Mouse (Mus musculus): ENCODE data around the gene Syngr3. TPM values are rescaled to one million over a fixed set of nuclear protein-coding genes. Genes with fewer than 3 reads are reported as not detected.
A peak's percentile ranks its signal among the peaks of the same experiment; 100 is the strongest.

Gene Syngr3
- polyA plus RNA-seq, 1 experiment = 94.2 TPM

GRCm38 (mm10) chr17:24696011-24696697 lies 6.4 kb upstream of the Syngr3 start, which contains the start of the genes Gfer and Noxo1:
Gene Gfer, minus strand, starts transcription at chr17:24696156.
Gene Noxo1, plus strand, starts transcription at chr17:24696234.
- TF ChIP-seq CTCF (IDR thresholded peaks at IDR 0.05; ENCODE audit: borderline replicate concordance, extremely low read depth, insufficient read depth, insufficient read length) (peak; percentile 34; the same call in 1 of the 2 replicates), POLR2A (IDR thresholded peaks at IDR 0.05; ENCODE audit: borderline replicate concordance, extremely low read depth, insufficient read depth, insufficient read length, poor library complexity, severe bottlenecking) (peak; percentile 71)

GRCm38 (mm10) chr17:24695326-24696010 lies 5.7 kb upstream of the Syngr3 start:
- DNase-seq (ENCODE audit: low read depth) = no peak
- TF ChIP-seq CTCF (IDR thresholded peaks at IDR 0.05; ENCODE audit: borderline replicate concordance, extremely low read depth, insufficient read depth, insufficient read length) = no peak
- no peak for TF ChIP-seq POLR2A (IDR thresholded peaks at IDR 0.05; ENCODE audit: borderline replicate concordance, extremely low read depth, insufficient read depth, insufficient read length, poor library complexity, severe bottlenecking)

More at GRCm38 (mm10) chr17:24696011-24696697, 6.4 kb upstream of the Syngr3 start, which contains the start of the genes Gfer and Noxo1:
- DNase-seq (ENCODE audit: low read depth) = peak; percentile 93

GRCm38 (mm10) chr17:24692385-24692784 lies 2.6 kb upstream of the Syngr3 start:
- no peak for DNase-seq (ENCODE audit: low read depth)
- TF ChIP-seq POLR2A (IDR thresholded peaks at IDR 0.05; ENCODE audit: borderline replicate concordance, extremely low read depth, insufficient read depth, insufficient read length, poor library complexity, severe bottlenecking) (no peak), CTCF (IDR thresholded peaks at IDR 0.05; ENCODE audit: borderline replicate concordance, extremely low read depth, insufficient read depth, insufficient read length) (no peak)

- no peak for TF ChIP-seq CTCF (IDR thresholded peaks at IDR 0.05; ENCODE audit: borderline replicate concordance, extremely low read depth, insufficient read depth, insufficient read length)
- TF ChIP-seq POLR2A (IDR thresholded peaks at IDR 0.05; ENCODE audit: borderline replicate concordance, extremely low read depth, insufficient read depth, insufficient read length, poor library complexity, severe bottlenecking) = no peak
- DNase-seq (ENCODE audit: low read depth) = no peak
Measured at GRCm38 (mm10) chr17:24687599-24687998, 2.2 kb downstream of the Syngr3 start.

GRCm38 (mm10) chr17:24687146-24687595 lies 2.6 kb downstream of the Syngr3 start:
- peak; percentile 30 for DNase-seq (ENCODE audit: low read depth)
- TF ChIP-seq CTCF (IDR thresholded peaks at IDR 0.05; ENCODE audit: borderline replicate concordance, extremely low read depth, insufficient read depth, insufficient read length) = no peak
- TF ChIP-seq POLR2A (IDR thresholded peaks at IDR 0.05; ENCODE audit: borderline replicate concordance, extremely low read depth, insufficient read depth, insufficient read length, poor library complexity, severe bottlenecking) = no peak

GRCm38 (mm10) chr17:24686514-24686913 lies 3.2 kb downstream of the Syngr3 start:
- no peak for TF ChIP-seq CTCF (IDR thresholded peaks at IDR 0.05; ENCODE audit: borderline replicate concordance, extremely low read depth, insufficient read depth, insufficient read length)
- no peak for TF ChIP-seq POLR2A (IDR thresholded peaks at IDR 0.05; ENCODE audit: borderline replicate concordance, extremely low read depth, insufficient read depth, insufficient read length, poor library complexity, severe bottlenecking)
- DNase-seq (ENCODE audit: low read depth) = peak; percentile 25

- DNase-seq (ENCODE audit: low read depth) = no peak
Measured at GRCm38 (mm10) chr17:24677500-24678080, 12.2 kb downstream of the Syngr3 start.

GRCm38 (mm10) chr17:24676877-24677276 lies 12.9 kb downstream of the Syngr3 start:
- no peak for DNase-seq (ENCODE audit: low read depth)
- TF ChIP-seq CTCF (IDR thresholded peaks at IDR 0.05; ENCODE audit: borderline replicate concordance, extremely low read depth, insufficient read depth, insufficient read length) (no peak), POLR2A (IDR thresholded peaks at IDR 0.05; ENCODE audit: borderline replicate concordance, extremely low read depth, insufficient read depth, insufficient read length, poor library complexity, severe bottlenecking) (no peak)

More at GRCm38 (mm10) chr17:24677500-24678080, 12.2 kb downstream of the Syngr3 start:
- no peak for TF ChIP-seq CTCF (IDR thresholded peaks at IDR 0.05; ENCODE audit: borderline replicate concordance, extremely low read depth, insufficient read depth, insufficient read length)
- TF ChIP-seq POLR2A (IDR thresholded peaks at IDR 0.05; ENCODE audit: borderline replicate concordance, extremely low read depth, insufficient read depth, insufficient read length, poor library complexity, severe bottlenecking) = no peak

- peak; percentile 67 for DNase-seq (ENCODE audit: low read depth)
- TF ChIP-seq CTCF (IDR thresholded peaks at IDR 0.05; ENCODE audit: borderline replicate concordance, extremely low read depth, insufficient read depth, insufficient read length) (peak; percentile 74; the same call in 1 of the 2 replicates), POLR2A (IDR thresholded peaks at IDR 0.05; ENCODE audit: borderline replicate concordance, extremely low read depth, insufficient read depth, insufficient read length, poor library complexity, severe bottlenecking) (no peak)
Measured at GRCm38 (mm10) chr17:24676187-24676586, 13.6 kb downstream of the Syngr3 start.

GRCm38 (mm10) chr17:24674277-24674676 lies 15.5 kb downstream of the Syngr3 start:
- no peak for DNase-seq (ENCODE audit: low read depth)
- TF ChIP-seq CTCF (IDR thresholded peaks at IDR 0.05; ENCODE audit: borderline replicate concordance, extremely low read depth, insufficient read depth, insufficient read length) (no peak), POLR2A (IDR thresholded peaks at IDR 0.05; ENCODE audit: borderline replicate concordance, extremely low read depth, insufficient read depth, insufficient read length, poor library complexity, severe bottlenecking) (no peak)

GRCm38 (mm10) chr17:24672141-24672540 lies 17.6 kb downstream of the Syngr3 start:
- no peak for DNase-seq (ENCODE audit: low read depth)
- TF ChIP-seq POLR2A (IDR thresholded peaks at IDR 0.05; ENCODE audit: borderline replicate concordance, extremely low read depth, insufficient read depth, insufficient read length, poor library complexity, severe bottlenecking) = no peak
- no peak for TF ChIP-seq CTCF (IDR thresholded peaks at IDR 0.05; ENCODE audit: borderline replicate concordance, extremely low read depth, insufficient read depth, insufficient read length)

All from brain, embryonic 14.5 days (tissue).